Mouse (Mus musculus) liver, postnatal 0 days (tissue): ENCODE measurements around the gene Syt8. TPM values are rescaled to one million over a fixed set of nuclear protein-coding genes. Genes with fewer than 3 reads are reported as not detected.

Experiments used
- ATAC-seq: fragments of 200-750 bp; cut with Nextera tagmentation; 2 replicates; pipeline ENCODE4 v1.8.0; 2017; ENCODE audit warnings: mild to moderate bottlenecking, moderate library complexity
- DNase-seq: peaks from one replicate; pipeline ENCODE4 v3.0.0-alpha.2; 2016
- H3K27ac ChIP-seq: fragments of 300-500 bp; sonication (generic); 2 replicates; pipeline ENCODE4 v1.5.1; 2014; ENCODE audit warnings: antibody characterized with exemption, moderate library complexity, mild to moderate bottlenecking, low read depth
- H3K27me3 ChIP-seq: fragments of 300-500 bp; sonication (generic); 2 replicates; pipeline ENCODE4 v1.6.1; 2014; ENCODE audit warnings: low read length, control low read depth, mixed read lengths; ENCODE audit not compliant: insufficient read depth
- H3K36me3 ChIP-seq: fragments of 300-500 bp; sonication (generic); replicated peaks from 2 replicates; pipeline ENCODE4 v1.6.1; 2014; ENCODE audit warnings: mild to moderate bottlenecking, control low read depth, low read length, moderate library complexity, mixed read lengths; ENCODE audit not compliant: insufficient read depth
- H3K4me1 ChIP-seq: fragments of 300-500 bp; sonication (generic); 2 replicates; pipeline ENCODE4 v1.6.1; 2014; ENCODE audit warnings: antibody characterized with exemption, mild to moderate bottlenecking, control low read depth; ENCODE audit not compliant: insufficient read depth
- H3K4me2 ChIP-seq: fragments of 300-500 bp; sonication (generic); 2 replicates; pipeline ENCODE4 v1.6.1; 2014; ENCODE audit warnings: low read depth, mild to moderate bottlenecking, low read length, moderate library complexity, mixed read lengths
- H3K4me3 ChIP-seq: fragments of 300-500 bp; sonication (generic); 2 replicates; pipeline ENCODE4 v1.5.1; 2014; ENCODE audit warnings: low read depth, low read length
- H3K9ac ChIP-seq: fragments of 300-500 bp; sonication (generic); replicated peaks from 2 replicates; pipeline ENCODE4 v1.6.1; 2014; ENCODE audit warnings: mild to moderate bottlenecking, moderate library complexity
- H3K9me3 ChIP-seq: fragments of 300-500 bp; sonication (generic); 2 replicates; pipeline ENCODE4 v1.6.1; 2016; ENCODE audit warnings: mild to moderate bottlenecking, control low read depth, low read length, mixed read lengths
- CTCF ChIP-seq: sonication (generic); IDR thresholded peaks from 2 replicates; pipeline ENCODE4 v1.5.1; 2016; ENCODE audit warnings: antibody characterized with exemption, low read depth
- EP300 ChIP-seq: IDR thresholded peaks from 2 replicates; pipeline ENCODE4 v1.6.1; 2016; ENCODE audit warnings: antibody characterized with exemption, low read depth, mild to moderate bottlenecking
- WGBS: fragments of 180-500 bp; shearing (Covaris S2); extraction: QIAGEN DNeasy Blood & Tissue Kit; methylation state at CpG from one replicate; pipeline ENCODE4 v1.1.7; 2014; ENCODE audit not compliant: insufficient replicate concordance; 5-methylcytosine and 5-hydroxymethylcytosine counted together
- polyA plus RNA-seq: library from polyadenylated mRNA; unstranded; fragments of >200 nt; fragmentation: Nextera tagmentation; extraction: Ambion mirVana; gene quantifications from 2 replicates; pipeline ENCODE4 v1.2.1, GENCODE M21; 2015

The Syt8 gene
- not detected in 2 replicates for polyA plus RNA-seq

DNA sequence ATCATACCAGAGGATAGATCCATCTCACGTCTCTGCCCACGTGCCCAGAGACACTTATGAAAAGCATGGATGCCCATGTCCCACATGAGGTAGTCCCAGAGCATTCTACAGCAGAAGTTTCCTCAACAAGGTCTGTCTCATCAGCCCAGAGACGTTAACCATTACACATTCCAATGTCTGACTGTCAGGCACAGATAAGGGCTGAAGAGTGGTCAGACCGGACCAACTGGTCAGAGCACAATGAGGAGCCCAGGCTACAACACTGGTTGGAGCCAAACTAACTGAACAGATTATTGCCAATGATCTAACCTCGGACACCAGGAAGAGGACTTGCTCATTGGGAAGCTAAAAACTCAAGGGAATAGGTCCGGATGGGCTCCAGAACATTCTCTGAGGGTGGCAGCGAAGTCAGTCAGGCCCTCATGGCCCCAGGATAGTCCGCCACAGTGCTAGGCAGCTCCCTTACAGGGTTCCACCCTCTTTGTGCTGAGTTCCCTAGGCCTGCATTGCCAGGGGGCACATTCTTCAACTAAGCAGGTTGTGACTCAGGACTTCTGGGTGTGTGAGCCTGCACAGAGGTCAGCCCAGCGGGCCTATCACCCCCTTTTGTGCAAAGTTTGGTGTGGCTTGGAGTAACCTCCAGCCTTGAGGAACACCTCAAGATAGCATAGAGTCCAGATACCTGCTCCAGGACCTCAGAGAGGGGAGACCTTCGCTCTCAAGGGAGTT, at the start of gene Syt8:
TSS of gene Syt8 (plus strand) at position 714 of the 729 bp plus-strand sequence.
- H3K27ac ChIP-seq = no peak within 1 kb of the TSS

DNA sequence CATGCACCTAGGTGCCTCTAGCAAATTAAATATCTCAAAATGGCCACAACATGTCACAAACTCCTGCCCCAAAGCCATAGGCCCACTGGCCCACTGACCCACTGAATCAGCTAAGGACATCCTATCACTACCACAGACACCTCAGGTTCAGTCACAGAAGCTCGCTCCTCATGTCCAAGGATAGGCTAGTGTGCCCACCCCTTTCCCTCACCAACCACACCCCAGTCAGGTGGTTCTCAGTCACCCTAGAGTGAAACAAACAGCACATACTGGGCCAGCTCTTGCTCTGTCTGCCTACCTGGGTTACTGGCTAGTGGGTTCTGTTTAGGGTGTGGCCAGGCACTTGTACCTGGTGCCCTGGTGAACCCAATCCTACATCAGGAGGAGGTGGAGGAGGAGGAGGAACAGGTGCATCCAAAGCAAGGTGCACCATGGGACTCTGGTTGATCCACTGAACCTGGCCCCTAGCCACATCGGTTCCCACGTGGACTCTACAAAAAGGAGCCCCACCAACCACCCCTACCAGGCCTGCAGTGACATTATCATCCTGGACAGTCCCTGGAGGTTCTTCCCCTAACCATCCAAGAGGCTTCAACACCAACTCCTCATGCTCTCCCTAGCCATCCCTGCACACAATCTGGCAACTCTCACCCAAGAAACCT, 48.8 kb upstream of the Syt8 start:
- DNase-seq (no peak), ATAC-seq (no peak)
- Histone ChIP-seq H3K9me3 (no peaks in the 10 kb centered on the region), H3K4me1 (peaks cover 51% of the 10 kb centered on the region), H3K4me2 (peak overlapping the region; percentile 94), H3K4me3 (peak overlapping the region; percentile 63), H3K9ac (peak overlapping the region; percentile 72), H3K27me3 (no peaks in the 10 kb centered on the region), H3K36me3 (peaks cover 53% of the 10 kb centered on the region), H3K27ac (peak overlapping the region; percentile 87; the same call in 1 of the 2 replicates)
- TF ChIP-seq EP300 = no peak
- no peak for TF ChIP-seq CTCF
- WGBS = 64% methylated on average over 3 of the region's 3 CpGs

More for the DNA sequence above, at the start of gene Syt8:
- Histone ChIP-seq H3K4me2 (no peak within 1 kb of the TSS), H3K4me3 (no peak within 1 kb of the TSS), H3K36me3 (no peaks in the 10 kb centered on the region), H3K4me1 (no peaks in the 10 kb centered on the region), H3K27me3 (no peaks in the 10 kb centered on the region), H3K9ac (no peak within 1 kb of the TSS), H3K9me3 (no peaks in the 10 kb centered on the region)
- no peak for DNase-seq
- no peak for TF ChIP-seq EP300
- TF ChIP-seq CTCF = no peak
- no peak for ATAC-seq
- 65% methylated on average over 10 of the region's 10 CpGs for WGBS

DNA sequence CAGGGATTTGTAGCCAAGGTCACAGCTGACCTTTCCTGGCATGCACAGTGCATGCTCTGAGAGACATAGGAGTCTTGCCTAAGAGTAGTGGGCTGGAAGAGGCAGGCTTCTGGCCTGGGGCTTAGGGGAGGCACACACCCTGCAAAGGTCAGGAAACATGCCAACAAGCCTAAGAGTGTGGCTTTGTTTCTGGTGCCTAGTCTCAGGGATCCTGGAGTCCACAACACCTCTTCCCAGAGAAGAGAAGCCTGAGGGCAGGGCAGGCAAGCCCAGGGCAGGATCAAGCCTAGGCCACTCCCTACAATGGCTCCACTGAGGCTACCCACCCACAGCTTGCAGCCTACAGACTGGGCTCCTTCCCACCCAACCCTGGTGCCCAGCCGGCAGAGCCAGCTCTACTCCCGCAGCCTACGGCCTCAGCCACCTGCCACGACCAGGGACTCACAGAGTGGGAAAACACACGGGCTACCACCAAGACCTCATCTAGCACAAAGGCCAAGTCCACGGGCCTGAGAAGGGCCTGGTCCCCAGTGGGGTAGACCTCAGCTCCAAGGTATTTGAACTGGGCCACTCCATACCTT, 47.9 kb upstream of the Syt8 start:
- DNase-seq (no peak), ATAC-seq (peak; percentile 29)
- Histone ChIP-seq H3K27me3 (no peaks in the 10 kb centered on the region), H3K27ac (peak overlapping the region; percentile 87), H3K9ac (peak overlapping the region; percentile 72), H3K4me2 (peak overlapping the region; percentile 94), H3K4me3 (peak overlapping the region; percentile 63), H3K4me1 (peaks cover 45% of the 10 kb centered on the region), H3K9me3 (no peaks in the 10 kb centered on the region), H3K36me3 (peaks cover 45% of the 10 kb centered on the region)
- 28% methylated on average over 6 of the region's 6 CpGs for WGBS
- TF ChIP-seq EP300 = no peak
- TF ChIP-seq CTCF = no peak

DNA sequence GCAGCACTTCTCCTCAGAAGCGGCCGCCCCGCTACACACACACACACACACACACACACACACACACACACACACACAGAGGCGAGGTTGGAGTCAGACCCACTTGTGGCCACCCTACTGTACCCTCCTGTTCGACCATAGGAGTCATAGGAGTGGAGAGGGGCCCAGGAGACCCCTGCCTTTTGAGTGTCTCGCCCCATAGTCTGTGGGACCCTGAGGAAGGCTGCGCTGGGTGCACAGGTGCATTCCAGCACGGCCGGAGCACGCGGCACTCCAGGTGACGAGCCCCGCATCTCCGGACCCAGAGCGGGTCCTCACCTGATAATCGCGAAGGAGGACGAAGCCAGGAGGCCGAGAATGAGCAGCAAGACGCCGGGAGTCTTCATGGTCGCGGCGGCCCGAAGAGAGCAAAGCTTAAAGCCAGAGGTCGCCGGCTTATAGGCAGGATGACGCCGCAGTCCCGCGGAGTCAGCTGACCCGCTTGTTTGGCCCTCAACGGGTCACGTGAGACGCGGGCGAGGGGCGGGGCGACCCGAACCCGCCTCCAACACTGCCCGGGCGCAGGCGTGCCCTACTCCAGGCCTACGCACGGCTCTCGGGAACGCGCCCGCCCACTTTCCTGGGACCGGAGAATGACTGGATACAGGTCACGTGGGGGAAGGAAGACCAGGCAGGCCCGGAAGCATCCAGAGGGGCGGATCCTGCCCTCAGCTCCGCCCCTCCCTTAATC, 47.1 kb upstream of the Syt8 start, which contains the start of gene Ctsd:
TSS of gene Ctsd (minus strand) at position 620 of the 730 bp plus-strand sequence.
- peaks cover 48% of the 10 kb centered on the region for H3K4me1 ChIP-seq
- no peaks in the 10 kb centered on the region for H3K27me3 ChIP-seq
- peak within 1 kb of the TSS; percentile 94 for H3K4me2 ChIP-seq
- peak within 1 kb of the TSS; percentile 87 for H3K27ac ChIP-seq
- H3K36me3 ChIP-seq = peaks cover 36% of the 10 kb centered on the region
- ATAC-seq = peak; percentile 93
- TF ChIP-seq CTCF = no peak
- peak; percentile 12 for TF ChIP-seq EP300
- WGBS = under 1% methylated on average over 53 of the region's 55 CpGs
- peak within 1 kb of the TSS; percentile 72 for H3K9ac ChIP-seq
- H3K4me3 ChIP-seq = peak within 1 kb of the TSS; percentile 63
- no peaks in the 10 kb centered on the region for H3K9me3 ChIP-seq
- peak; percentile 99 for DNase-seq

DNA sequence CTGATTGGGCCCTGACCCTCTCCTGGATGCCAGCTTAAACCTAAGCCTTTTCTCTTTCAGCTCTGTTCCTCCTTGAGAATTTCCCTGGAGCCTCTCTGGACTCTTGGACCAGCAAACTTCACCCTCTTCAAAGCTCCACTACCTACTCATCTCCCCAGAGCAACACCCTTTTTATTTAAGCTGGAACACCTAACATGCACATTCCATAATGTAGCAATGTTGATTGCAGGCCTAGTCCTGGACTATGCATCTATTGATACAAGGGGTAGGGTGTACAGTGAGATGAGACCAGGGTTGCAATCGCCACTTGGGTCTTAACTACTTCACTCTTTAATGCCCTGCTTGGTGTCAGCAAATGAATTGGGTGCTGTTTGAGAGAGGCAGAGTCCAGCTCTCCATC, 46.5 kb upstream of the Syt8 start:
- H3K9me3 ChIP-seq = no peaks in the 10 kb centered on the region
- H3K4me1 ChIP-seq = peaks cover 52% of the 10 kb centered on the region
- TF ChIP-seq CTCF (no peak), EP300 (no peak)
- peaks cover 30% of the 10 kb centered on the region for H3K36me3 ChIP-seq
- H3K27ac ChIP-seq = peak overlapping the region; percentile 87
- H3K9ac ChIP-seq = no peak overlapping the region
- no peak for ATAC-seq
- H3K4me3 ChIP-seq = peak overlapping the region; percentile 63
- WGBS = 72% methylated on average over 1 of the region's 1 CpGs
- H3K4me2 ChIP-seq = peak overlapping the region; percentile 94
- DNase-seq = peak; percentile 12
- H3K27me3 ChIP-seq = no peaks in the 10 kb centered on the region
